Mouse (Mus musculus) ES-Bruce4 (cell line): ENCODE results near the gene Exog. TPM values are rescaled to one million over a fixed set of nuclear protein-coding genes. Genes with fewer than 3 reads are reported as not detected.

ENCODE experiments used
- H3K27ac ChIP-seq: 2 replicates; pipeline ENCODE4 v1.5.1; 2012; ENCODE audit warnings: low read length, inconsistent platforms; ENCODE audit not compliant: insufficient read depth
- H3K27me3 ChIP-seq: 2 replicates; pipeline ENCODE4 v1.6.1; 2012; ENCODE audit warnings: mild to moderate bottlenecking, low read length, inconsistent platforms; ENCODE audit not compliant: control insufficient read depth, poor library complexity, insufficient read depth, severe bottlenecking
- H3K36me3 ChIP-seq: 2 replicates; pipeline ENCODE4 v1.6.1; 2012; ENCODE audit warnings: inconsistent platforms, mild to moderate bottlenecking, low read length, moderate library complexity; ENCODE audit not compliant: control insufficient read depth, poor library complexity, insufficient read depth, severe bottlenecking
- H3K4me1 ChIP-seq: one replicate; pipeline ENCODE4 v1.8.1; 2011; ENCODE audit warnings: low read length; ENCODE audit not compliant: control insufficient read depth, insufficient read depth
- H3K4me3 ChIP-seq: 2 replicates; pipeline ENCODE4 v1.5.1; 2011; ENCODE audit warnings: low read depth, mild to moderate bottlenecking, low read length
- H3K9ac ChIP-seq: 2 replicates; pipeline ENCODE4 v1.6.1; 2012; ENCODE audit warnings: low read depth, mild to moderate bottlenecking, inconsistent platforms; ENCODE audit not compliant: poor library complexity, severe bottlenecking
- H3K9me3 ChIP-seq: replicated peaks from 2 replicates; pipeline ENCODE4 v1.6.1; 2012; ENCODE audit warnings: mild to moderate bottlenecking, low read length, inconsistent platforms; ENCODE audit not compliant: control insufficient read depth, poor library complexity, insufficient read depth, severe bottlenecking
- CTCF ChIP-seq: IDR thresholded peaks from one replicate; pipeline ENCODE4 v1.8.1; 2011; ENCODE audit warnings: low read depth, low read length
- EP300 ChIP-seq: IDR thresholded peaks from 2 replicates; pipeline ENCODE4 v1.6.1; 2011; ENCODE audit warnings: low read depth, low read length; ENCODE audit not compliant: insufficient read depth
- POLR2A ChIP-seq: IDR thresholded peaks from one replicate; pipeline ENCODE4 v1.8.1; 2011; ENCODE audit warnings: low read length; ENCODE audit not compliant: insufficient read depth
- polyA plus RNA-seq: library from polyadenylated mRNA; stranded (reverse); fragments of >200 nt; gene quantifications from 2 replicates; pipeline ENCODE4 v1.2.4, GENCODE M21; 2011; ENCODE audit warnings: low read depth; ENCODE audit not compliant: missing spikeins, insufficient read depth, insufficient read length

Exog gene
- polyA plus RNA-seq, 1 experiment: 11.0 TPM

DNA sequence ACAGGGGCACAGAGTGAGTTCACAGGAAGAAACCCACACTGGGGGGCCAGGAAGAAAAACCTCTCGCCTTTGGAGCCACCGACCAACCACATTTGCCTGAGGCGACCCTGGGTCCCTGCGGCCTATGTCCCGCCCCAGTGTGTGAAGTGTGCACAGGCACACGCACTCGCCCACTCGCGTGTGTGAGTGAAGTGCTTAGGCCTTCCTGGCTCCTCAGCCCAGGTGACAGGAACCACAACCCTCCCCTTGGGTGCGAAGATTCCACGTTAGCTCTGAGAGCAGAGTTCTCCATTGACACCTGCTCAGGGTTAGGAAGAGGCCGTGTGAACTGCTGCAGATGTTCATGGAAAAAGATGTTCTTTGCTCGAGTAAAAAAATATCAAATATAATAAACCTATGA lies 40.1 kb downstream of the Exog start:
- TF ChIP-seq POLR2A (no peak), EP300 (no peak), CTCF (no peak)
- H3K9me3 ChIP-seq: no peaks in the 10 kb centered on the region
- no peak overlapping the region for H3K27ac ChIP-seq
- no peak overlapping the region for H3K9ac ChIP-seq
- no peaks in the 10 kb centered on the region for H3K36me3 ChIP-seq
- peaks cover 2% of the 10 kb centered on the region for H3K4me1 ChIP-seq
- H3K4me3 ChIP-seq: no peak overlapping the region
- H3K27me3 ChIP-seq: no peaks in the 10 kb centered on the region

GRCm38 (mm10) chr9:119496354-119496753 lies 51.6 kb downstream of the Exog start:
- Histone ChIP-seq H3K9me3 (no peaks in the 10 kb centered on the region), H3K4me3 (no peak overlapping the region), H3K4me1 (no peaks in the 10 kb centered on the region), H3K9ac (no peak overlapping the region), H3K36me3 (no peaks in the 10 kb centered on the region), H3K27ac (no peak overlapping the region), H3K27me3 (no peaks in the 10 kb centered on the region)
- TF ChIP-seq EP300 (no peak), CTCF (no peak), POLR2A (no peak)

GRCm38 (mm10) chr9:119496960-119497359 lies 52.2 kb downstream of the Exog start:
- TF ChIP-seq CTCF (no peak), POLR2A (no peak), EP300 (no peak)
- H3K4me3 ChIP-seq: no peak overlapping the region
- no peaks in the 10 kb centered on the region for H3K27me3 ChIP-seq
- H3K4me1 ChIP-seq: no peaks in the 10 kb centered on the region
- H3K9me3 ChIP-seq: no peaks in the 10 kb centered on the region
- no peaks in the 10 kb centered on the region for H3K36me3 ChIP-seq
- H3K27ac ChIP-seq: no peak overlapping the region
- no peak overlapping the region for H3K9ac ChIP-seq

DNA sequence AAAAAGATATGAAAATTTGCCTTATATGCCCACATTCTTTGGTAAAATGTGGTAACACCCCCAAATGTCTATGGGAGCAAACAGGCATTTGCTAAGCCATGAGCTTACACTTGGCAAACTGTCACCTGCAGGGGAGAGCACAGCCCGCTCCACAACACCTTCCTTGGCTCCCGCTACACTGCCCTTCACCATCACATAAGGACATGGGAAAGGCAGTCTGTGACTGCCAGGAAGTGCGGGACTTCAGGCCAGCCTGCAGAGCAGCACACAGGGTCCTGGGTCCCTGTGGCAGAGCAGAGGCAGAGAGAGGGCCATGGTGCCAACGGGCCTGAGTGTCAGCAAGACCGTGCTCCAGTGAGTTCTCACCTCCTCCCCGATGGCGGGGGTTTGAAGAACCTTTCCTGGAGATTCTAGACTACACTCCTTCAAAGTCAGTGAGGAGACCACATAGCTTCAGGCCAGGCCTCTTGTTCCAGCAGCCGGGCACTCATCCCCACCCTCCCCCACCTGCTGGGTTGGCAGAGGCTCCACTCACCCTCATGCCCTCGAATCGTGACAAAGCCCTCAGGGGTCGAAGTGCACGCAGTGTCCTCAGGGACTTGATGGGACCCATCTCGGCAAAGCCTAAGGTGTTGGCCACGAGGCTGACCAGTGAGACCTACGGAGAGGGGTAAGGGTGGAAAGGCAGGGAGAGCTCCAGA lies 53.0 kb downstream of the Exog start:
- Histone ChIP-seq H3K27ac (no peak overlapping the region), H3K9me3 (no peaks in the 10 kb centered on the region), H3K27me3 (no peaks in the 10 kb centered on the region), H3K36me3 (no peaks in the 10 kb centered on the region), H3K4me3 (no peak overlapping the region), H3K9ac (no peak overlapping the region), H3K4me1 (no peaks in the 10 kb centered on the region)
- no peak for TF ChIP-seq CTCF
- TF ChIP-seq POLR2A: no peak
- no peak for TF ChIP-seq EP300

- Histone ChIP-seq H3K9ac (no peak overlapping the region), H3K4me1 (no peaks in the 10 kb centered on the region), H3K4me3 (no peak overlapping the region), H3K36me3 (no peaks in the 10 kb centered on the region), H3K27me3 (no peaks in the 10 kb centered on the region), H3K27ac (no peak overlapping the region), H3K9me3 (no peaks in the 10 kb centered on the region)
- TF ChIP-seq CTCF (no peak), POLR2A (no peak), EP300 (no peak)
Measured at GRCm38 (mm10) chr9:119498247-119498607, 53.5 kb downstream of the Exog start.

- Histone ChIP-seq H3K36me3 (no peaks in the 10 kb centered on the region), H3K9me3 (no peaks in the 10 kb centered on the region), H3K27me3 (no peaks in the 10 kb centered on the region), H3K4me3 (no peak overlapping the region), H3K27ac (no peak overlapping the region), H3K9ac (no peak overlapping the region), H3K4me1 (no peaks in the 10 kb centered on the region)
- TF ChIP-seq EP300 (no peak), POLR2A (no peak), CTCF (no peak)
Measured at GRCm38 (mm10) chr9:119498885-119499284, 54.1 kb downstream of the Exog start.
